In genomic region chr13:83984651-83985331, GRCm38 (mm10) we compare ENCODE assay signal across 10 mouse cellular contexts.
DNase-seq lines count a peak whose midpoint lies in the region; ATAC-seq and TF ChIP-seq lines count a peak whose summit lies in the region.
"Had no signal": no experiment of that assay in that cellular context is flagged by ENCODE, and none has a peak within 500 bp of the region (broad histone marks: within the 10 kb centered on the region; RNA-seq: fewer than 3 reads in every experiment).

No protein-coding gene starts in this region.

- H3K9me3 ChIP-seq in forebrain, embryonic 11.5 days (ENCODE audit: control insufficient read depth, low read length): no peaks in the 10 kb centered on the region
- no peaks in the 10 kb centered on the region for H3K9me3 ChIP-seq in midbrain, embryonic 16.5 days (replicated peaks; ENCODE audit: control insufficient read depth, low read length, poor library complexity, severe bottlenecking)
- no peaks in the 10 kb centered on the region for H3K9me3 ChIP-seq in intestine, embryonic 15.5 days
- H3K9me3 ChIP-seq: lung, embryonic 15.5 days had no signal

- H3K9ac ChIP-seq in forebrain, embryonic 11.5 days (ENCODE audit: low read length): no peak overlapping the region; the same call in 1 of the 2 replicates
- H3K9ac ChIP-seq in midbrain, embryonic 16.5 days (ENCODE audit: low read depth, low read length): peak overlapping the region; percentile 36; the same call in 1 of the 2 replicates
- H3K9ac ChIP-seq in intestine, embryonic 15.5 days: no peak overlapping the region
- H3K9ac ChIP-seq: lung, embryonic 15.5 days had no signal

- WGBS in forebrain, embryonic 11.5 days: 56% methylated on average over 10 of the region's 10 CpGs
- 27% methylated on average over 10 of the region's 10 CpGs for WGBS in midbrain, embryonic 16.5 days
- WGBS in intestine, embryonic 15.5 days: 87% methylated on average over 10 of the region's 10 CpGs

- ATAC-seq in forebrain, embryonic 11.5 days (replicated peaks; ENCODE audit: low FRiP score): peak; percentile 81
- peak; percentile 91 for ATAC-seq in midbrain, embryonic 16.5 days
- ATAC-seq in intestine, embryonic 15.5 days: no peak
- no peak for ATAC-seq in CD4-positive, CD25-positive, alpha-beta regulatory T cell, adult 4 months

- peak; percentile 78 for DNase-seq in brain, embryonic 18.5 days (ENCODE audit: low read depth, low spot score)
- peak; percentile 58 for DNase-seq in forebrain, embryonic 11.5 days (ENCODE audit: low spot score)
- peak; percentile 24 to 60 for DNase-seq in layer of hippocampus, adult 2 months (ENCODE audit: low spot score in 2 of 2)
- no peak for DNase-seq in testis, postnatal 10 days (ENCODE audit: low spot score)
- no peak for DNase-seq in lung, postnatal 25 days (ENCODE audit: low spot score)
- DNase-seq: thymus, postnatal 4 days had no signal

- no peaks in the 10 kb centered on the region for H3K27me3 ChIP-seq in forebrain, embryonic 11.5 days (ENCODE audit: control insufficient read depth, insufficient read depth, low read length)
- H3K27me3 ChIP-seq in midbrain, embryonic 16.5 days (ENCODE audit: control insufficient read depth, insufficient read depth, low read depth, low read length): no peaks in the 10 kb centered on the region
- H3K27me3 ChIP-seq in intestine, embryonic 15.5 days (replicated peaks): no peaks in the 10 kb centered on the region
- H3K27me3 ChIP-seq: lung, embryonic 15.5 days had no signal

- no peak for TF ChIP-seq CTCF in layer of hippocampus, adult 2 months (conservative IDR thresholded peaks at IDR 0.05)

- peak overlapping the region; percentile 37; the same call in 1 of the 2 replicates for H3K27ac ChIP-seq in forebrain, embryonic 11.5 days (ENCODE audit: low read depth, low read length)
- H3K27ac ChIP-seq in layer of hippocampus, adult 2 months: peak overlapping the region; percentile 84
- H3K27ac ChIP-seq in midbrain, embryonic 16.5 days (ENCODE audit: low read length): peak overlapping the region; percentile 81
- no peak overlapping the region for H3K27ac ChIP-seq in intestine, embryonic 15.5 days
- H3K27ac ChIP-seq: lung, embryonic 15.5 days had no signal

- no peak overlapping the region for H3K4me3 ChIP-seq in forebrain, embryonic 11.5 days (ENCODE audit: low read depth, low read length)
- peak overlapping the region; percentile 49 for H3K4me3 ChIP-seq in layer of hippocampus, adult 2 months
- H3K4me3 ChIP-seq in midbrain, embryonic 16.5 days (ENCODE audit: low read depth, low read length): peak overlapping the region; percentile 22
- H3K4me3 ChIP-seq in intestine, embryonic 15.5 days (replicated peaks): no peak overlapping the region
- H3K4me3 ChIP-seq: lung, embryonic 15.5 days had no signal

- no peaks in the 10 kb centered on the region for H3K36me3 ChIP-seq in forebrain, embryonic 11.5 days (ENCODE audit: control insufficient read depth, insufficient read depth, low read length)
- H3K36me3 ChIP-seq in midbrain, embryonic 16.5 days (ENCODE audit: control insufficient read depth, insufficient read depth, low read length): no peaks in the 10 kb centered on the region
- no peaks in the 10 kb centered on the region for H3K36me3 ChIP-seq in intestine, embryonic 15.5 days
- H3K36me3 ChIP-seq: lung, embryonic 15.5 days had no signal

- peaks cover 6% of the 10 kb centered on the region; the same call in 1 of the 2 replicates for H3K4me1 ChIP-seq in forebrain, embryonic 11.5 days (replicated peaks; ENCODE audit: control insufficient read depth, insufficient read depth, low read length)
- H3K4me1 ChIP-seq in midbrain, embryonic 16.5 days (ENCODE audit: control insufficient read depth, insufficient read depth, low read length): peaks cover 15% of the 10 kb centered on the region
- H3K4me1 ChIP-seq in intestine, embryonic 15.5 days (replicated peaks): no peaks in the 10 kb centered on the region
- H3K4me1 ChIP-seq: lung, embryonic 15.5 days had no signal

- 0 out of 2 replicates have a peak overlapping the region, but pooled peaks have one; percentile 27 for H3K4me2 ChIP-seq in forebrain, embryonic 11.5 days (ENCODE audit: low read depth, low read length, severe bottlenecking)
- H3K4me2 ChIP-seq in midbrain, embryonic 16.5 days (ENCODE audit: low read length): peak overlapping the region; percentile 53
- no peak overlapping the region for H3K4me2 ChIP-seq in intestine, embryonic 15.5 days (replicated peaks)
- H3K4me2 ChIP-seq: lung, embryonic 15.5 days had no signal

Comparison
In these comparisons a context has a peak if more than half of its experiments do, and no peak if none do; other contexts are left out.
1. DNase-seq: peak in brain, embryonic 18.5 days (single experiment), forebrain, embryonic 11.5 days (single experiment) and layer of hippocampus, adult 2 months (2 of 2); none in testis, postnatal 10 days (single experiment) and lung, postnatal 25 days (single experiment).
2. ATAC-seq: peak in forebrain, embryonic 11.5 days (single experiment) and midbrain, embryonic 16.5 days (single experiment); none in intestine, embryonic 15.5 days (single experiment) and CD4-positive, CD25-positive, alpha-beta regulatory T cell, adult 4 months (single experiment).
3. H3K4me3 ChIP-seq: peak in layer of hippocampus, adult 2 months (single experiment) and midbrain, embryonic 16.5 days (single experiment); none in forebrain, embryonic 11.5 days (single experiment) and intestine, embryonic 15.5 days (single experiment).